Mouse (Mus musculus) CH12.LX (cell line): Measurements from ENCODE around the gene D630045J12Rik. TPM values are rescaled to one million over a fixed set of nuclear protein-coding genes. Genes with fewer than 3 reads are reported as not detected.

ENCODE experiments used
- DNase-seq: peaks from one replicate; pipeline ENCODE4 v3.0.0-alpha.2; 2013; ENCODE audit errors: extremely low read depth
- H3K27ac ChIP-seq: 2 replicates; pipeline ENCODE4 v1.5.1; 2012; ENCODE audit warnings: low read depth, mild to moderate bottlenecking, control low read depth, moderate library complexity; ENCODE audit not compliant: insufficient read depth
- H3K27me3 ChIP-seq: replicated peaks from 2 replicates; pipeline ENCODE3; 2012; ENCODE audit warnings: inconsistent platforms
- H3K36me3 ChIP-seq, 2 experiments: replicated peaks in 1 of 2; 2 replicates each; pipeline versions ENCODE3 to v1.6.1; 2012; ENCODE audit warnings: inconsistent platforms in 1 of 2, low read length in 1 of 2, mild to moderate bottlenecking in 1 of 2, mixed read lengths in 1 of 2, moderate library complexity in 1 of 2; ENCODE audit not compliant: control insufficient read depth in 1 of 2, insufficient read depth in 1 of 2
- H3K4me1 ChIP-seq, 2 experiments: 2 replicates each; pipeline ENCODE4 v1.6.1; 2012; ENCODE audit warnings: inconsistent platforms in 1 of 2, moderate library complexity in 1 of 2; ENCODE audit not compliant: insufficient read depth in 2 of 2, control insufficient read depth in 1 of 2
- H3K4me2 ChIP-seq: 2 replicates; pipeline ENCODE4 v1.6.1; 2012; ENCODE audit warnings: low read depth, mild to moderate bottlenecking, control low read depth; ENCODE audit not compliant: poor library complexity, insufficient read depth, severe bottlenecking
- H3K4me3 ChIP-seq, 3 experiments: fragments of 150-350 bp in 1 of 3; sonication (generic) in 1 of 3; replicated peaks in 1 of 3; 2 replicates each; pipeline versions ENCODE3 to v1.5.1; 2011 to 2012; ENCODE audit warnings: low read depth in 2 of 3, low read length in 2 of 3, mild to moderate bottlenecking in 2 of 3, moderate library complexity in 2 of 3, control low read depth in 1 of 3, improper control_type of control experiment in 1 of 3, inconsistent platforms in 1 of 3, mixed read lengths in 1 of 3; ENCODE audit not compliant: poor library complexity in 1 of 3
- H3K79me2 ChIP-seq: replicated peaks from 2 replicates; pipeline ENCODE4 v1.6.1; 2012; ENCODE audit warnings: mild to moderate bottlenecking, moderate library complexity; ENCODE audit not compliant: control insufficient read depth, poor library complexity, insufficient read depth, severe bottlenecking; ENCODE audit errors: extremely low read depth
- H3K9ac ChIP-seq: 2 replicates; pipeline ENCODE4 v1.6.1; 2012; ENCODE audit warnings: low read depth, mild to moderate bottlenecking, control low read depth, moderate library complexity; ENCODE audit not compliant: insufficient read depth
- H3K9me3 ChIP-seq: replicated peaks from 2 replicates; pipeline ENCODE3; 2012; ENCODE audit warnings: low read length, inconsistent platforms, mixed read lengths
- CHD2 ChIP-seq: IDR thresholded peaks from 2 replicates; pipeline ENCODE4 v1.6.1; 2011; ENCODE audit warnings: low read length, improper control_type of control experiment
- EP300 ChIP-seq: IDR thresholded peaks from 2 replicates; pipeline ENCODE4 v1.6.1; 2011; ENCODE audit warnings: low read length, improper control_type of control experiment
- ETS1 ChIP-seq: conservative IDR thresholded peaks from 2 replicates; pipeline ENCODE4 v1.6.1; 2012; ENCODE audit warnings: low read depth, mild to moderate bottlenecking, inconsistent platforms, low read length, improper control_type of control experiment, moderate library complexity
- HCFC1 ChIP-seq: IDR thresholded peaks from 2 replicates; pipeline ENCODE4 v1.6.1; 2012; ENCODE audit warnings: low read depth, mild to moderate bottlenecking, inconsistent platforms, low read length, improper control_type of control experiment
- JUN ChIP-seq: IDR thresholded peaks from 2 replicates; pipeline ENCODE4 v1.6.1; 2011; ENCODE audit warnings: low read depth, mild to moderate bottlenecking, low read length, improper control_type of control experiment, moderate library complexity; ENCODE audit not compliant: insufficient read depth
- MAZ ChIP-seq: IDR thresholded peaks from 2 replicates; pipeline ENCODE4 v1.6.1; 2012; ENCODE audit warnings: low read depth, mild to moderate bottlenecking, inconsistent platforms, low read length, improper control_type of control experiment, moderate library complexity
- MYC ChIP-seq: IDR thresholded peaks from 2 replicates; pipeline ENCODE4 v1.6.1; 2011; ENCODE audit warnings: low read depth, mild to moderate bottlenecking, improper control_type of control experiment, low read length
- NRF1 ChIP-seq: IDR thresholded peaks from 2 replicates; pipeline ENCODE4 v1.6.1; 2014; ENCODE audit warnings: low read depth, mild to moderate bottlenecking, inconsistent platforms, low read length, improper control_type of control experiment, moderate library complexity
- PAX5 ChIP-seq: IDR thresholded peaks from 2 replicates; pipeline ENCODE4 v1.6.1; 2012; ENCODE audit warnings: low read length, inconsistent platforms, mixed read lengths
- POLR2A ChIP-seq: IDR thresholded peaks from 2 replicates; pipeline ENCODE4 v1.6.1; 2011; ENCODE audit warnings: low read depth, mild to moderate bottlenecking, improper control_type of control experiment, low read length
- RAD21 ChIP-seq: IDR thresholded peaks from 2 replicates; pipeline ENCODE4 v1.6.1; 2011; ENCODE audit warnings: low read depth, mild to moderate bottlenecking, low read length, improper control_type of control experiment, moderate library complexity
- TCF12 ChIP-seq: IDR thresholded peaks from 2 replicates; pipeline ENCODE4 v1.6.1; 2014; ENCODE audit warnings: low read depth, mild to moderate bottlenecking, inconsistent platforms, low read length, improper control_type of control experiment
- USF2 ChIP-seq: conservative IDR thresholded peaks from 2 replicates; pipeline ENCODE4 v1.6.1; 2011; ENCODE audit warnings: low read depth, low read length, improper control_type of control experiment
- dilution Hi-C: fragments of 300-500 bp; cut with MboI; formaldehyde crosslinking; loops from 2 replicates; pipeline ENCODE4 v1.14.3; 2020; ENCODE audit warnings: low sequenced_read_pairs; ENCODE audit not compliant: extremely low pct_unique_long_range_greater_than_20kb, extremely low pct_ligation_motif_present
- in situ Hi-C: fragments of 300-500 bp; cut with MboI; formaldehyde crosslinking; loops from 3 replicates; pipeline ENCODE4 v1.14.3; 2019; ENCODE audit warnings: low sequenced_read_pairs, low pct_ligation_motif_present, low pct_unique_long_range_greater_than_20kb, mixed read lengths
- polyA plus RNA-seq: library from polyadenylated mRNA; unstranded; fragments of >175 nt; gene quantifications from 2 replicates; pipeline ENCODE4 v1.2.1, GENCODE M21; 2012; ENCODE audit warnings: low read depth; ENCODE audit not compliant: insufficient read length
- total RNA-seq, 2 experiments: library from RNA; depleted of rRNA; stranded (reverse); fragments of 300-350 nt in 1 of 2; fragments of >200 nt in 1 of 2; gene quantifications; 2 replicates each; pipeline ENCODE4 v1.2.3; 2012 to 2014

D630045J12Rik gene
- total and polyA plus RNA-seq, 3 experiments = 0.48 to 4.9 (median 1.7) TPM

- H3K4me3 ChIP-seq = no peak overlapping the region
- dilution Hi-C loops (no loop called here), in situ Hi-C loops (loop anchor here (10.0 kb wide), 1 partner anchor 53 kb away; the partner anchor contains the start of gene D630045J12Rik)
- no peak overlapping the region for H3K4me2 ChIP-seq
- H3K27me3 ChIP-seq = no peaks in the 10 kb centered on the region
- H3K27ac ChIP-seq = no peak overlapping the region
- no peak for DNase-seq
- no peak for TF ChIP-seq PAX5
- no peak for TF ChIP-seq MYC
- no peak for TF ChIP-seq ETS1
- H3K4me1 ChIP-seq = peaks cover 0 to 40% of the 10 kb centered on the region in 2 experiments; a peak in 2 of 4 replicates
- no peak overlapping the region for H3K9ac ChIP-seq
- H3K79me2 ChIP-seq = no peaks in the 10 kb centered on the region
- peaks cover 0 to 4% of the 10 kb centered on the region in 2 experiments for H3K36me3 ChIP-seq
- H3K9me3 ChIP-seq = no peaks in the 10 kb centered on the region
Measured at GRCm38 (mm10) chr6:38201495-38201894, 52.3 kb downstream of the D630045J12Rik start.

- Histone ChIP-seq H3K79me2 (no peaks in the 10 kb centered on the region), H3K9me3 (no peaks in the 10 kb centered on the region), H3K27ac (no peak overlapping the region), H3K4me2 (no peak overlapping the region), H3K4me3 (no peak overlapping the region), H3K27me3 (no peaks in the 10 kb centered on the region), H3K9ac (no peak overlapping the region), H3K36me3 (peaks cover 0 to 23% of the 10 kb centered on the region in 2 experiments), H3K4me1 (peaks cover 0 to 40% of the 10 kb centered on the region in 2 experiments; a peak in 2 of 4 replicates)
- TF ChIP-seq HCFC1 (no peak), MAZ (no peak), CHD2 (no peak), NRF1 (no peak), USF2 (no peak)
- dilution Hi-C loops = no loop called here
- in situ Hi-C loops = no loop called here
- no peak for DNase-seq
Measured at GRCm38 (mm10) chr6:38199599-38199998, 54.2 kb downstream of the D630045J12Rik start.

- Histone ChIP-seq H3K79me2 (no peaks in the 10 kb centered on the region), H3K4me2 (no peak overlapping the region), H3K9ac (no peak overlapping the region), H3K4me1 (peaks cover 0 to 40% of the 10 kb centered on the region in 2 experiments; a peak in 2 of 4 replicates), H3K27me3 (no peaks in the 10 kb centered on the region), H3K36me3 (peaks cover 0 to 29% of the 10 kb centered on the region in 2 experiments), H3K27ac (no peak overlapping the region), H3K4me3 (no peak overlapping the region), H3K9me3 (no peaks in the 10 kb centered on the region)
- DNase-seq = no peak
- in situ Hi-C loops (no loop called here), dilution Hi-C loops (no loop called here)
- TF ChIP-seq JUN (no peak), RAD21 (no peak), TCF12 (no peak), EP300 (no peak), POLR2A (no peak)
Measured at GRCm38 (mm10) chr6:38198727-38199126, 55.1 kb downstream of the D630045J12Rik start.
